Mouse (Mus musculus): Measurements from ENCODE around the gene Eif4g2. TPM values are rescaled to one million over a fixed set of nuclear protein-coding genes. Genes with fewer than 3 reads are reported as not detected.
A peak's percentile ranks its signal among the peaks of the same experiment; 100 is the strongest.

Gene Eif4g2
- polyA plus RNA-seq (2012; fragmentation: generic; extraction: Trizol), result 408 TPM

DNA sequence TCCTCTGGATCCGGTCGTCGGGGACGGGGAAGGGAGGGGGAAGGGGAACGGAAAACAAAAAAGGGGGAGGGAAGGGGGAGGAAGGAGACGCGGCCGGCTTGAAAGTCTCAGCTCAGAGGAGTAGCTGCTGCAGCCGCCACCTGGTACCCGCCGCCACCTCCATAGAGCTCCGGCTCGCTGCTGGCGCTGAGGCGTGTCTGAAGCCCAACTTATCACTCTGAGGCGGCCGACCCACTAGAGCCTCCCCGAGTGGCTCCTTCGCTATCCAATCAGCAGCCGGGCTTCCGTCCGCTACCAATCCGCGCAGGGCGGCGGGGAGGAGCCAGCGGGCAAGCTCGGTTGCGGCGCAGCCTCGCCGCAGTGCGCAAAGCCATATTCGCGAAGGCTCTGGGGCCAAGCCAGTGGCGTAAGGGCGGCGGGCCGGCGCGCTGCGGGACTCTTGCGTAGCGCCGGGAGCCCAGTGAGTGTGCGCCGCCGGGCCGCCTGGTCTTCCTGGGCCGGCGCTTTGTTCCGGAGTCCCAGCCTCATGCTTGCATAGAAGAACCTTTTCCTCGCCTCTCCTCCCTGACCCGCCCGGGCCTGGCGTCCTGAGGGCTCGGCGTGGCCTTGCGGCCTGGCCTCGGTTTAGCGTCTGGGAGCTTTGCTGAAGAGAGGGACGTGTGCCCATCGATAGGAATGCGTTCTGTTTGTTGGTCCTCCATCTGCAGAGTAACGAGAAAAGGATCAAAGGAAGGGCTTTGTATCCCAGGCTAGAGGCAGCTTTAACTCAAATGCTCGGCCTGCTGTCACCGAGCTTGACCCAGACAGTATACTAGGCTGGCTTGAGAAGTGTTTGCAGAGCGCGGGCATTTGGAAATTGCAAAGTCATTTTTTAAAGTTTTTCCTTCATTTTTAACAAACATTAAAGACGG lies at the start of gene Eif4g2:
Eif4g2 (minus strand) TSS at position 209 of the 911 bp plus-strand sequence.
- TF ChIP-seq USF1 (IDR thresholded peaks at IDR 0.05; ENCODE audit: low read depth) (no peak), TCF12 (IDR thresholded peaks at IDR 0.05; ENCODE audit: insufficient read depth, poor library complexity, severe bottlenecking) (no peak), POLR2A (IDR thresholded peaks at IDR 0.05; ENCODE audit: insufficient read length, low read depth) (peak; percentile 93), MAX (IDR thresholded peaks at IDR 0.05; ENCODE audit: low read depth) (no peak), E2F4 (IDR thresholded peaks at IDR 0.05; ENCODE audit: insufficient read depth) (no peak), SRF (IDR thresholded peaks at IDR 0.05; ENCODE audit: control insufficient read depth, insufficient read length, low read depth) (peak; percentile 52), TCF3 (IDR thresholded peaks at IDR 0.05; ENCODE audit: insufficient read length, low read depth) (no peak), REST (IDR thresholded peaks at IDR 0.05; ENCODE audit: insufficient read depth, insufficient read length) (peak; percentile 26), POLR2AphosphoS2 (IDR thresholded peaks at IDR 0.05; ENCODE audit: insufficient read length, low read depth) (peak; percentile 96), MYOD1 (IDR thresholded peaks at IDR 0.05; ENCODE audit: control insufficient read depth in 1 of 3, insufficient read length in 2 of 3, low read depth in 2 of 3) (peak in 1 of 3 experiments; percentile 29)
- Histone ChIP-seq H3ac (ENCODE audit: control insufficient read depth, insufficient read length) (peak within 1 kb of the TSS; percentile 92), H3K4me2 (ENCODE audit: low read depth) (peak within 1 kb of the TSS; percentile 93)

DNA sequence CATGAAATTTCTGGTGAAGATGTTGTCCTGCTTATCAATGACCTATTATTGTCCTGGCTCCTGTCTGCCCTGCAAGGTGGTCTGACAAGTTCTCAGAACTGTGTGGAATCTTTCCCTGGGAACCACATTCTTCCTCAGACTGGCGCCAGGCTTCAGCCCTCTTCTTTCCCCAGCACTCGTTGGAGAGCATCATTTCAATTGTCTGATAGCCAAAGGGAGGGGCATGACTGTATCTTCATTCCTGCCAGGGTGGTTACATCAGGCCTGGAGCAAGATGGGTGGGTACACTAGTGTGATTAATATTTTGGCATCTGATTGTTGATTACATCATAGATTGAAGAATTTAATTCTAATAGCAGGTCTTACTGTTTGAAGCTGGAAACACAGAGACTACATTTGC lies 49.8 kb upstream of the Eif4g2 start:
- Histone ChIP-seq H3K27me3 (ENCODE audit: control insufficient read depth, insufficient read depth, insufficient read length) (no peaks in the 10 kb centered on the region), H3K36me3 (ENCODE audit: control insufficient read depth, insufficient read depth) (no peaks in the 10 kb centered on the region), H3K79me2 (ENCODE audit: control insufficient read depth, insufficient read depth) (no peaks in the 10 kb centered on the region), H3ac (ENCODE audit: control insufficient read depth, insufficient read length) (no peak overlapping the region), H3K4me3 (no peak overlapping the region), H3K4me2 (ENCODE audit: low read depth) (no peak overlapping the region)
- TF ChIP-seq USF1 (IDR thresholded peaks at IDR 0.05; ENCODE audit: low read depth), result no peak
- TF ChIP-seq CEBPB (IDR thresholded peaks at IDR 0.05; ENCODE audit: insufficient read depth, poor library complexity, severe bottlenecking), result 0 out of 2 replicates have a peak, but pooled peaks have one; percentile 8
- no peak for TF ChIP-seq E2F4 (IDR thresholded peaks at IDR 0.05; ENCODE audit: insufficient read depth)

More for the DNA sequence above, at the start of gene Eif4g2:
- Histone ChIP-seq H3K36me3 (ENCODE audit: control insufficient read depth, insufficient read depth) (peaks cover 36% of the 10 kb centered on the region), H3K79me2 (ENCODE audit: control insufficient read depth, insufficient read depth) (peaks cover 50% of the 10 kb centered on the region), H3K4me3 (peak within 1 kb of the TSS; percentile 96), H3K27me3 (ENCODE audit: control insufficient read depth, insufficient read depth, insufficient read length) (no peaks in the 10 kb centered on the region)

DNA sequence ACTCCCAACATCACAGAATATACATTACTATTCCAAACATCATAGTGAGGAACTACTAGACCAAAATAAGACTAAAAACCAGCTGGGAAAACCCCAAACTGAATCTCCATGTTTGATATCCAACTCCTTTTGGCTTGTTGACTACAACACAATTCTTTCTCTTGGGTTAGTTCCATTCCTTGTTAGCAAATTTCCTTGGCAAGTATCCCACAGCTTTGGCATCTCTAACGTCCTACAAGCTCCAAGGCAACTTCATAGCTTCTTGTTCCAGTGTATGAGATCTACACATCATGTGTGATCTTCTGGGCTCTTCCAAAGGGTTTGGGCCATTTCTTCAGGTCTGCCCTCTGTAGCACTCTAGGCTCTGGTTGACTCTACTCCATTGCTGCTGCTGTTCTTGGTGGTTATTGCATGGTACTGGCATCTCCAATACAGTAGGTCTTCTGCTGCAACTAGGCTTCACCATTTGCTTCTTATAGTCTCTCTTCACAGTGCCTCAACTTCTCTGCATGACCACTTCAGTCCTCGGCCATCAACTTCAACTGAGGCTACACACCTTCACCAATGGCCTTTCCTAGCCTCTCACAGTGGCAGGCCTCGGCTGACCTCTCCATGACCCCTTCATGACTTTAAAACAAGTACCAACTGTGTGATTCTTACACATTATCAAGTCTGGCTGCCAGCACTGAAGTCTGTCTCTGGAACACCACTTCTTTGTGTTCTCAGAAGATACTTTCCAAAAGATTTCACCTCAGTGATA lies 44.0 kb upstream of the Eif4g2 start:
- no peaks in the 10 kb centered on the region for H3K79me2 ChIP-seq (ENCODE audit: control insufficient read depth, insufficient read depth)
- no peaks in the 10 kb centered on the region for H3K36me3 ChIP-seq (ENCODE audit: control insufficient read depth, insufficient read depth)

DNA sequence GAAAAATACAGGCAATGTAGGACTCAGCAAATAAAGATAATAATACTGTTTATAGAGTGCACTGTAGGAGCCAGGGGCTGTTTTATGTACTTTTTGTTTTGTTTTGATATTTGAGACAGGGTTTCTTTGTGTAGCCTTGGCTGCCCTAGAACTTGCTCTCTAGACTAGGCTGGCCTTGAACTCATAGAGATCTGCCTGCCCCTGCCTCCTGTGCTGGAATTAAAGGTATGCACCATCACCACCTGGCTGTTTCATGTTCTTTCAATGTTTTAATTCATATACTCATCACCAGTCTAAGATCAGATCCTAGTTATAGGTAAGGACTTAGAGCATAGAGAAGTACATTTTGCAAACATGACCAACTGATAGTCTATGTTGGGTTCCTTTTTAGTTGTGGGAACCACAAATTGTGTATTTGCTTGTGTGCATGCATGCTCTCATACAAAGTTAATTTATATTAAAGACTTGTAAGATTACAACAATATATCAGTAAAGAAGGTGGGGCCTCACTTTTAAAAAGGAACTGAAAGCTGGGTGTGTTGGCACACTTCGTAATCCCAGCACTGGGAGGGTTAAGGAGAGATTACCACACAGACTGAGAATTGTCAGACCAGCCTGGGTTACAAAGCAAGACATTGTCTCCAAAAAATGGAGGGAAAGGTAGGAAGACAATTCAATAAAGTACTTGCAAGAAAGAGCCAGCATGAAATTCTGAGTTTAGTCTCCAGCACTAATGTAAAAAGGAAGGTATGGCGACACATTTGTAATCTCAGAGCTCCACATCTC lies 41.1 kb upstream of the Eif4g2 start:
- H3K4me3 ChIP-seq, result peak overlapping the region; percentile 90
- no peaks in the 10 kb centered on the region for H3K36me3 ChIP-seq (ENCODE audit: control insufficient read depth, insufficient read depth)
- no peaks in the 10 kb centered on the region for H3K79me2 ChIP-seq (ENCODE audit: control insufficient read depth, insufficient read depth)
- peak overlapping the region; percentile 38 for H3K4me2 ChIP-seq (ENCODE audit: low read depth)
- H3ac ChIP-seq (ENCODE audit: control insufficient read depth, insufficient read length), result no peak overlapping the region
- H3K27me3 ChIP-seq (ENCODE audit: control insufficient read depth, insufficient read depth, insufficient read length), result no peaks in the 10 kb centered on the region
- no peak for TF ChIP-seq CEBPB (IDR thresholded peaks at IDR 0.05; ENCODE audit: insufficient read depth, poor library complexity, severe bottlenecking)
- TF ChIP-seq USF1 (IDR thresholded peaks at IDR 0.05; ENCODE audit: low read depth), result no peak
- TF ChIP-seq REST (IDR thresholded peaks at IDR 0.05; ENCODE audit: insufficient read depth, insufficient read length), result no peak
- no peak for TF ChIP-seq POLR2AphosphoS2 (IDR thresholded peaks at IDR 0.05; ENCODE audit: insufficient read length, low read depth)
- TF ChIP-seq POLR2A (IDR thresholded peaks at IDR 0.05; ENCODE audit: insufficient read length, low read depth), result no peak
- no peak for TF ChIP-seq MYOG (IDR thresholded peaks at IDR 0.05; ENCODE audit: control insufficient read depth in 1 of 3, insufficient read depth in 1 of 3, insufficient read length in 2 of 3, low read depth in 2 of 3)
- no peak for TF ChIP-seq MYOD1 (IDR thresholded peaks at IDR 0.05; ENCODE audit: control insufficient read depth in 1 of 3, insufficient read length in 2 of 3, low read depth in 2 of 3)
- TF ChIP-seq TCF12 (IDR thresholded peaks at IDR 0.05; ENCODE audit: insufficient read depth, poor library complexity, severe bottlenecking), result no peak
- TF ChIP-seq TCF3 (IDR thresholded peaks at IDR 0.05; ENCODE audit: insufficient read length, low read depth), result no peak
- no peak for TF ChIP-seq MAX (IDR thresholded peaks at IDR 0.05; ENCODE audit: low read depth)
- TF ChIP-seq SRF (IDR thresholded peaks at IDR 0.05; ENCODE audit: control insufficient read depth, insufficient read length, low read depth), result no peak
- no peak for TF ChIP-seq E2F4 (IDR thresholded peaks at IDR 0.05; ENCODE audit: insufficient read depth)

More for the DNA sequence above, 44.0 kb upstream of the Eif4g2 start:
- no peak for TF ChIP-seq E2F4 (IDR thresholded peaks at IDR 0.05; ENCODE audit: insufficient read depth)
- no peak for TF ChIP-seq POLR2A (IDR thresholded peaks at IDR 0.05; ENCODE audit: insufficient read length, low read depth)
- no peak for TF ChIP-seq MYOD1 (IDR thresholded peaks at IDR 0.05; ENCODE audit: control insufficient read depth in 1 of 3, insufficient read length in 2 of 3, low read depth in 2 of 3)
- TF ChIP-seq SRF (IDR thresholded peaks at IDR 0.05; ENCODE audit: control insufficient read depth, insufficient read length, low read depth), result no peak
- no peak for TF ChIP-seq POLR2AphosphoS2 (IDR thresholded peaks at IDR 0.05; ENCODE audit: insufficient read length, low read depth)
- no peak for TF ChIP-seq TCF3 (IDR thresholded peaks at IDR 0.05; ENCODE audit: insufficient read length, low read depth)
- TF ChIP-seq MAX (IDR thresholded peaks at IDR 0.05; ENCODE audit: low read depth), result no peak
- TF ChIP-seq CEBPB (IDR thresholded peaks at IDR 0.05; ENCODE audit: insufficient read depth, poor library complexity, severe bottlenecking), result no peak
- no peak for TF ChIP-seq TCF12 (IDR thresholded peaks at IDR 0.05; ENCODE audit: insufficient read depth, poor library complexity, severe bottlenecking)
- no peak for TF ChIP-seq MYOG (IDR thresholded peaks at IDR 0.05; ENCODE audit: control insufficient read depth in 1 of 3, insufficient read depth in 1 of 3, insufficient read length in 2 of 3, low read depth in 2 of 3)
- no peak for TF ChIP-seq USF1 (IDR thresholded peaks at IDR 0.05; ENCODE audit: low read depth)
- no peak for TF ChIP-seq REST (IDR thresholded peaks at IDR 0.05; ENCODE audit: insufficient read depth, insufficient read length)
- no peaks in the 10 kb centered on the region for H3K27me3 ChIP-seq (ENCODE audit: control insufficient read depth, insufficient read depth, insufficient read length)
- no peak overlapping the region for H3ac ChIP-seq (ENCODE audit: control insufficient read depth, insufficient read length)
- no peak overlapping the region for H3K4me3 ChIP-seq
- H3K4me2 ChIP-seq (ENCODE audit: low read depth), result no peak overlapping the region
